Mouse (Mus musculus): ENCODE measurements at regions not wholly inside any gene's neighbourhood (a gene's known extent, or its start where the extent isn't known, plus 50 kb on each side); places are given as distances from the start of the nearest gene placed in this dataset.
A peak's percentile ranks its signal among the peaks of the same experiment; 100 is the strongest.

DNA sequence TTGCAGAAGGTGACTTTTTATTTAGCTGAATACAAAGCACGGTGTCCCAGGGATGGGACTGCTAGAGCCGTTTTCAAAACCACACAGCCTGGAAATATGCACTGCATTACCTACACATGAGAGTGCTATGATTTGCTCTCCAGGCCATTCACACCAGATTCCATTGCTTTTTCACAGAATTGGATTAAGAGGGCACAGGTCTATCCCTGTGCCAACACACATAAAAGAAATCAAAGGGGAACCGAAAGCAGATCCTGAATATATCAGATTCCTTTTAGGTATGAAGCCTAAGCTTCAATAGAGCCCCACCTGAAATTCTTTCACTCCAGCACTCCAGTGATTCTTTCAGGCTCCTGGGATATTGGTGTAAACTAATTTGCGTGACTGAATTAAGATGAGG, 606.2 kb upstream of the Crim1 start:
- no peak for DNase-seq

DNA sequence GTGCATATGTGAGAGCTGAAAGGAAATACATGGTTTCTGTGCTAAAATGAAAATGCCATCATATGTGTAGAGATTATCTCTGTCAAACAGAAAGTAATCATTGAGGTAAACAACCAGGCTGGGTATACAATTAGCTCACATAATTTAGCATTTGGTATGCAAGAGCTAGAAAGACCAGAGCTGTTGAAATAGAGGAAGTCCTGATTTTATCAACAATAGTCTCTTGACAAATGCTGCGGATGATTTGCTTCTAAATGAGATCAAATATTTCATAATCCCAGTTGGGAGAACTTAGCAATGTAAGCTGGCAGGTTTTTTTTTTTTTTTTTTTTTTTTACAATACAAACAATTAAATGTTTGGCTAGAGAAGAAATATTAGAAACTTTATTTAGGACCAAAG, 603.6 kb upstream of the Crim1 start:
- no peak for DNase-seq

DNA sequence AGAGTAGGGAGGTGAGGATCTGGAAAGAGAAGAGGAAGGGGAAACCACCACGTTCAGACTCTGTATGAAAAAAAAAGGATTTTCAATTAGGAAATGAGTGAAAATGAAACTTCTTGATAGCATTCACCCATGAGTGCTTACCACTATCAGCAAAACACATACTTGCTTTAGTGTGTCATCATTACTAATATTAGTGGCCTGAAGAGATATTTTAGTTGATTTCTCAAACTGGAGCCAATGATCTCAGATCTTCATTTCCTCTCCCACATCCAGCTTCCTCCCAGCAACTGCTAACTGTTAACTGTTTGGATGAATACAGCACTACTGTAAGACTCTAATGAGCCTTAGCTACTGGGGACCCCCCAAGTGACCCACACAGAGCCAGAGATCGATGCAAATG, 576.6 kb upstream of the Crim1 start:
- DNase-seq = no peak

DNA sequence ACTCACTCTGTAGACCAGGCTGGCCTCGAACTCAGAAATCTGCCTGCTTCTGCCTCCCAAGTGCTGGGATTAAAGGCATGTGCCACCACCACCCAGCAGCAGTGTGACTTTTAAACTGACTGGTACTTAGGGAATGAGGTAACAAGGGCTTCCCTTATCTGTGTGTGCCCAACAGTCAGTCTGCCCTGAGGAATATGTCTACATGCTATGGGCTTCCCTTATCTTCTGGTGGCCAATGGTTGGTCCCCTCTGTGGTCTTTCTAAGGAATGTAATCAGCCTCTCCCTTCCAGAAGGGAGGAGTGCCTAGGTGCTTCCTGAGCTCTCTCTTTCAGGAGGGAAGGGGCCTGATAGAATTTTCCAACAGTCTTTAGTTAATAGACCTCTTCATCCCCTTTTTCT, 575.9 kb upstream of the Crim1 start:
- no peak for DNase-seq

DNA sequence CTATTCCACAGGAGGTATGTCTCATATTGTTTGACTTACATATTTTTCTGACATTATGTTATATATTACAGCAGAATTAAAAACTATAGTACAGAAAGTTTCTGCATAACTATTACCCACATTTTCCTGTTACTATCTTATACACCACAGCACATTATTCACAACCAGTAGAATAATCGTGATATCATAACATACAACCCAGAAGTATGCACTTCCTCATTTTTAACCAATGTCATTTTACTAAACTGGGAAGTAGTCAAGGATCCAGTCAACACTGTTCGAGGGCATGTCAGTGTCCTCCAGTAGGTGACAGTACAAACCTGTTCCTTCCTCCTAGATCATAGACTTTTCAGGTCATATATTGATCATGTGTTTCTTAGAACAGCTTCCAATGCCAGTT, 557.7 kb upstream of the Crim1 start:
- DNase-seq = no peak

DNA sequence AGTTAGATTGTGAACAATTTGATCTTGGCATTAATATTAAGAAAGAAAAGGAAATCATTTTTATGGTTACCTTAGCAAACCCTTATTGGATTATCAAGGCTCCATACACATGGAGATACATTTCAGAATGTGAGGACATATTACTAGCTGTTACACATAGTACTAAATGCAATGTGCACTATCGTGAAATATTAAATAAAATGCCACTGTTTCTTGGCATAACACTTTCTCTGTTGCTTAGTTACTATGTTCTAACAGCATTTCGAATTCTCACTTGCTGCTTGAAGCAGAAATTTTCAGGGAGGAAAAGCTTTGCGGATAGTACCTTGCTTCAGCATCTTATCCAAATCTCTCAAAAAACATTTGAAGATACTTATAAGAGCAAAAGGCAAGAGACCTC, 551.1 kb upstream of the Crim1 start:
- no peak for DNase-seq

DNA sequence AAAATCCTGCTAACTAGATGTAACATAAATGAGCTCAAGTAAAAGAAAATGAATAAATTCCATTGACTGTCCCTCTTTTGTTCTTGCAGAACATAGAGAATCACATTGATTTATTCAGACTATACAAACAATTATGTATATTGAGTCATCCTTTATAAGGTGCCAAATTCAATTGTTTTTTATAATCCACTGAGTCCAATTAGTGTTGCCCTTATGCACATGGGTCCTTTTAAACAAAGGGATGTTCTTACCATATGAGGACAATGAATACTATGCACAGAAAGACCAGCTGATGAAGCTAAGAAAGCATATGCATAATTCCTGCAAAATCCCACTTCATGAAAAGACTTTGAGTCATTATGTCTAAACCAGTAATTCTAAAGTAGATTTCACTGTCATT, 548.2 kb upstream of the Crim1 start:
- DNase-seq = peak; percentile 91
